Mouse (Mus musculus): ENCODE measurements at regions not wholly inside any gene's neighbourhood (a gene's known extent, or its start where the extent isn't known, plus 50 kb on each side); places are given as distances from the start of the nearest gene placed in this dataset.
A peak's percentile ranks its signal among the peaks of the same experiment; 100 is the strongest.
"Not testable (repeated sequence)": the region's sequence is repeated elsewhere in the genome, so short reads cannot be mapped to it uniquely, and the experiment has no call there.

GRCm38 (mm10) chr10:130594046-130594734 is 97.0 kb upstream of the Vmn2r87 start:
- peak; percentile 44 for DNase-seq

- not testable (repeated sequence) for DNase-seq
Measured at GRCm38 (mm10) chr10:130566426-130566825, 69.2 kb upstream of the Vmn2r87 start.

- DNase-seq: no peak
Measured at GRCm38 (mm10) chr10:130548570-130548969, 51.4 kb upstream of the Vmn2r87 start.
